Mouse (Mus musculus) C2C12 (cell line): ENCODE measurements at regions not wholly inside any gene's neighbourhood (a gene's known extent, or its start where the extent isn't known, plus 50 kb on each side); places are given as distances from the start of the nearest gene placed in this dataset.

Source experiments
- CEBPB ChIP-seq: IDR thresholded peaks from one replicate; pipeline ENCODE4 v1.6.1; 2011; ENCODE audit warnings: low read depth, mild to moderate bottlenecking, control low read depth, moderate library complexity
- CTCF ChIP-seq: IDR thresholded peaks from one replicate; pipeline ENCODE4 v1.5.1; 2011; ENCODE audit not compliant: control insufficient read depth, insufficient read depth, insufficient read length
- FOSL1 ChIP-seq: IDR thresholded peaks from one replicate; pipeline ENCODE4 v1.8.0; 2011; ENCODE audit warnings: mild to moderate bottlenecking, low read length; ENCODE audit not compliant: poor library complexity, insufficient read depth, severe bottlenecking
- MAX ChIP-seq: IDR thresholded peaks from one replicate; pipeline ENCODE4 v1.6.1; 2011; ENCODE audit warnings: mild to moderate bottlenecking, control low read depth
- MYOG ChIP-seq: IDR thresholded peaks from one replicate; pipeline ENCODE4 v1.6.1; 2011; ENCODE audit not compliant: control insufficient read depth, insufficient read length; ENCODE audit errors: extremely low read depth
- USF1 ChIP-seq: IDR thresholded peaks from one replicate; pipeline ENCODE4 v1.6.1; 2011; ENCODE audit warnings: low read depth, mild to moderate bottlenecking, control low read depth, moderate library complexity

GRCm38 (mm10) chr1:193860767-193861299 lies 490.7 kb upstream of the Camk1g start:
- TF ChIP-seq CTCF (no peak), MAX (no peak), USF1 (no peak), CEBPB (no peak), MYOG (no peak), FOSL1 (no peak)
